ENCODE assay signal across 8 mouse cellular contexts in genomic region chr11:73137591-73138501, GRCm38 (mm10). TPM values are rescaled to one million over a fixed set of nuclear protein-coding genes. Genes with fewer than 3 reads are reported as not detected.
DNase-seq lines count a peak whose midpoint lies in the region; ATAC-seq and TF ChIP-seq lines count a peak whose summit lies in the region.

Gene Haspin (minus strand): TSS chr11:73138294.

- TF ChIP-seq CTCF in bone marrow, adult 2 months (IDR thresholded peaks at IDR 0.05; ENCODE audit: control insufficient read depth, insufficient read depth, low read length) = peak; percentile 91

- H3K36me3 ChIP-seq in embryonic facial prominence, embryonic 15.5 days = peaks cover 17% of the 10 kb centered on the region
- peaks cover 19% of the 10 kb centered on the region for H3K36me3 ChIP-seq in heart, embryonic 10.5 days
- peaks cover 18% of the 10 kb centered on the region for H3K36me3 ChIP-seq in kidney, embryonic 15.5 days

- peak; percentile 91 for ATAC-seq in embryonic facial prominence, embryonic 15.5 days (ENCODE audit: insufficient number of reproducible peaks, low FRiP score, low TSS enrichment, low read depth)
- peak; percentile 95 for ATAC-seq in kidney, embryonic 15.5 days (replicated peaks; ENCODE audit: low FRiP score)
- ATAC-seq in monocyte, adult 5-6 weeks (replicated peaks; ENCODE audit: insufficient number of reproducible peaks, low FRiP score, low TSS enrichment, poor library complexity, severe bottlenecking) = peak; percentile 80

- peak within 1 kb of the TSS; percentile 66; the same call in 1 of the 2 replicates for H3K27ac ChIP-seq in bone marrow, adult 2 months (ENCODE audit: control insufficient read depth, insufficient read depth, low read depth, low read length, poor library complexity)
- H3K27ac ChIP-seq in embryonic facial prominence, embryonic 15.5 days (replicated peaks) = no peak within 1 kb of the TSS
- peak within 1 kb of the TSS; percentile 88 for H3K27ac ChIP-seq in heart, embryonic 10.5 days
- H3K27ac ChIP-seq in kidney, embryonic 15.5 days = peak within 1 kb of the TSS; percentile 23; the same call in 1 of the 2 replicates

- peak within 1 kb of the TSS; percentile 95 for H3K4me3 ChIP-seq in bone marrow, adult 2 months (replicated peaks; ENCODE audit: control insufficient read depth, low read depth, low read length)
- peak within 1 kb of the TSS; percentile 64 for H3K4me3 ChIP-seq in embryonic facial prominence, embryonic 15.5 days (replicated peaks)
- peak within 1 kb of the TSS; percentile 83 for H3K4me3 ChIP-seq in heart, embryonic 10.5 days
- H3K4me3 ChIP-seq in kidney, embryonic 15.5 days (replicated peaks) = peak within 1 kb of the TSS; percentile 96

- no peaks in the 10 kb centered on the region for H3K27me3 ChIP-seq in embryonic facial prominence, embryonic 15.5 days
- no peaks in the 10 kb centered on the region for H3K27me3 ChIP-seq in heart, embryonic 10.5 days (ENCODE audit: insufficient read depth, poor library complexity, severe bottlenecking)
- H3K27me3 ChIP-seq in kidney, embryonic 15.5 days = no peaks in the 10 kb centered on the region

- DNase-seq in 416B (ENCODE audit: low read depth) (peak; percentile 90), liver (peak; percentile 94)
- peak; percentile 95 for DNase-seq in heart, embryonic 10.5 days (ENCODE audit: low spot score)
- DNase-seq in spleen, postnatal 4 days (ENCODE audit: low spot score in 2 of 2) = peak; percentile 92 to 98

- no peaks in the 10 kb centered on the region for H3K9me3 ChIP-seq in embryonic facial prominence, embryonic 15.5 days (replicated peaks)
- no peaks in the 10 kb centered on the region for H3K9me3 ChIP-seq in heart, embryonic 10.5 days
- no peaks in the 10 kb centered on the region for H3K9me3 ChIP-seq in kidney, embryonic 15.5 days (replicated peaks)

- no peaks in the 10 kb centered on the region; the same call in none of the 2 replicates for H3K4me1 ChIP-seq in bone marrow, adult 2 months (ENCODE audit: control insufficient read depth, insufficient read depth, low read length)
- H3K4me1 ChIP-seq in embryonic facial prominence, embryonic 15.5 days = peaks cover 31% of the 10 kb centered on the region
- peaks cover 33% of the 10 kb centered on the region for H3K4me1 ChIP-seq in heart, embryonic 10.5 days
- H3K4me1 ChIP-seq in kidney, embryonic 15.5 days = peaks cover 41% of the 10 kb centered on the region

- WGBS in bone marrow, adult 2 months = under 1% methylated on average over 84 of the region's 84 CpGs
- WGBS in embryonic facial prominence, embryonic 15.5 days = under 1% methylated on average over 84 of the region's 84 CpGs
- under 1% methylated on average over 84 of the region's 84 CpGs for WGBS in heart, embryonic 10.5 days
- WGBS in kidney, embryonic 15.5 days = under 1% methylated on average over 84 of the region's 84 CpGs

- peak; percentile 89; the same call in 1 of the 2 replicates for TF ChIP-seq POLR2A in bone marrow, adult 2 months (IDR thresholded peaks at IDR 0.05; ENCODE audit: borderline replicate concordance, control insufficient read depth, low read depth, low read length)

- H3K4me2 ChIP-seq in embryonic facial prominence, embryonic 15.5 days (replicated peaks) = peak within 1 kb of the TSS; percentile 91
- H3K4me2 ChIP-seq in kidney, embryonic 15.5 days = peak within 1 kb of the TSS; percentile 84

- H3K9ac ChIP-seq in embryonic facial prominence, embryonic 15.5 days = peak within 1 kb of the TSS; percentile 66
- H3K9ac ChIP-seq in kidney, embryonic 15.5 days = peak within 1 kb of the TSS; percentile 77

RNA-seq across cellular contexts. Expression of gene Haspin, which starts in this region (rescaled TPM):
- 8.7 and 15.2 TPM in 2 replicates for polyA plus RNA-seq in bone marrow, adult 2 months (2011; ENCODE audit: insufficient read depth, insufficient read length, low replicate concordance, missing spikeins)
- polyA plus RNA-seq in embryonic facial prominence, embryonic 15.5 days (2015; fragmentation: Nextera tagmentation; extraction: Ambion mirVana) = 10.9 and 11.5 TPM in 2 replicates
- 16.2 and 17.3 TPM in 2 replicates for polyA plus RNA-seq in heart, embryonic 10.5 days (2016; fragmentation: Nextera tagmentation; extraction: Ambion mirVana)
- polyA plus RNA-seq in kidney, embryonic 15.5 days (2015; fragmentation: Nextera tagmentation; extraction: Ambion mirVana) = 17.5 and 18.9 TPM in 2 replicates
- total RNA-seq in monocyte, adult 5-6 weeks (2017) = 6.3 to 16.9 TPM (median 6.5 TPM) in 3 replicates
